Mouse (Mus musculus): Measurements from ENCODE around the gene Frmpd1. TPM values are rescaled to one million over a fixed set of nuclear protein-coding genes. Genes with fewer than 3 reads are reported as not detected.
A peak's percentile ranks its signal among the peaks of the same experiment; 100 is the strongest.

Frmpd1 gene
- total and polyA plus RNA-seq, 2 experiments from 2014 or later = 4.6 to 20.5 TPM

GRCm38 (mm10) chr4:45279292-45279691, 94.6 kb downstream of the Frmpd1 start:
- DNase-seq (ENCODE audit: low spot score) = no peak
- no peak overlapping the region for H3K9ac ChIP-seq (replicated peaks; ENCODE audit: low read length)
- no peaks in the 10 kb centered on the region for H3K9me3 ChIP-seq (ENCODE audit: low read length)
- no peak overlapping the region for H3K4me2 ChIP-seq (ENCODE audit: low read depth, low read length)
- no peaks in the 10 kb centered on the region for H3K4me1 ChIP-seq (ENCODE audit: insufficient read depth, low read length)
- no peak overlapping the region for H3K4me3 ChIP-seq (ENCODE audit: low read length)
- 0 out of 2 replicates have a peak, but pooled peaks cover 3% of the 10 kb centered on the region for H3K36me3 ChIP-seq (ENCODE audit: insufficient read depth, low read length)
- peak; percentile 55 for TF ChIP-seq CTCF (IDR thresholded peaks at IDR 0.05; ENCODE audit: low read depth)
- peak; percentile 76 for ATAC-seq
- H3K27ac ChIP-seq = no peak overlapping the region
- 43% methylated on average over 8 of the region's 8 CpGs for WGBS
- H3K27me3 ChIP-seq (ENCODE audit: insufficient read depth, low read length) = no peaks in the 10 kb centered on the region

- Histone ChIP-seq H3K27ac (no peak overlapping the region), H3K4me3 (ENCODE audit: low read length) (no peak overlapping the region), H3K9ac (replicated peaks; ENCODE audit: low read length) (no peak overlapping the region), H3K9me3 (ENCODE audit: low read length) (no peaks in the 10 kb centered on the region), H3K36me3 (ENCODE audit: insufficient read depth, low read length) (0 out of 2 replicates have a peak, but pooled peaks cover 3% of the 10 kb centered on the region), H3K4me2 (ENCODE audit: low read depth, low read length) (no peak overlapping the region), H3K27me3 (ENCODE audit: insufficient read depth, low read length) (no peaks in the 10 kb centered on the region), H3K4me1 (ENCODE audit: insufficient read depth, low read length) (no peaks in the 10 kb centered on the region)
- ATAC-seq (peak; percentile 79), DNase-seq (ENCODE audit: low spot score) (peak; percentile 87)
- WGBS = 18% methylated on average over 4 of the region's 4 CpGs
- peak; percentile 99 for TF ChIP-seq CTCF (IDR thresholded peaks at IDR 0.05; ENCODE audit: low read depth)
Measured at GRCm38 (mm10) chr4:45279981-45280548, 95.4 kb downstream of the Frmpd1 start.

- Histone ChIP-seq H3K36me3 (ENCODE audit: insufficient read depth, low read length) (0 out of 2 replicates have a peak, but pooled peaks cover 3% of the 10 kb centered on the region), H3K9me3 (ENCODE audit: low read length) (no peaks in the 10 kb centered on the region), H3K27ac (no peak overlapping the region), H3K4me3 (ENCODE audit: low read length) (no peak overlapping the region), H3K9ac (replicated peaks; ENCODE audit: low read length) (no peak overlapping the region), H3K4me1 (ENCODE audit: insufficient read depth, low read length) (no peaks in the 10 kb centered on the region), H3K27me3 (ENCODE audit: insufficient read depth, low read length) (no peaks in the 10 kb centered on the region), H3K4me2 (ENCODE audit: low read depth, low read length) (no peak overlapping the region)
- WGBS = 49% methylated on average over 3 of the region's 3 CpGs
- ATAC-seq (no peak), DNase-seq (ENCODE audit: low spot score) (peak; percentile 46)
- peak; percentile 72 for TF ChIP-seq CTCF (IDR thresholded peaks at IDR 0.05; ENCODE audit: low read depth)
Measured at GRCm38 (mm10) chr4:45286318-45286717, 101.6 kb downstream of the Frmpd1 start.

GRCm38 (mm10) chr4:45287906-45288305, 103.2 kb downstream of the Frmpd1 start:
- no peak for DNase-seq (ENCODE audit: low spot score)
- H3K27me3 ChIP-seq (ENCODE audit: insufficient read depth, low read length) = no peaks in the 10 kb centered on the region
- 75% methylated on average over 5 of the region's 5 CpGs for WGBS
- H3K4me3 ChIP-seq (ENCODE audit: low read length) = no peak overlapping the region
- H3K27ac ChIP-seq = no peak overlapping the region
- H3K4me2 ChIP-seq (ENCODE audit: low read depth, low read length) = no peak overlapping the region
- no peak overlapping the region for H3K9ac ChIP-seq (replicated peaks; ENCODE audit: low read length)
- H3K9me3 ChIP-seq (ENCODE audit: low read length) = no peaks in the 10 kb centered on the region
- 0 out of 2 replicates have a peak, but pooled peaks cover 3% of the 10 kb centered on the region for H3K36me3 ChIP-seq (ENCODE audit: insufficient read depth, low read length)
- ATAC-seq = no peak
- TF ChIP-seq CTCF (IDR thresholded peaks at IDR 0.05; ENCODE audit: low read depth) = no peak
- H3K4me1 ChIP-seq (ENCODE audit: insufficient read depth, low read length) = no peaks in the 10 kb centered on the region

GRCm38 (mm10) chr4:45296662-45297564, 112.2 kb downstream of the Frmpd1 start, which contains the start of gene Trmt10b:
Trmt10b (plus strand) TSS chr4:45297127.
- Histone ChIP-seq H3K9ac (replicated peaks; ENCODE audit: low read length) (peak within 1 kb of the TSS; percentile 79), H3K4me2 (ENCODE audit: low read depth, low read length) (peak within 1 kb of the TSS; percentile 84), H3K36me3 (ENCODE audit: insufficient read depth, low read length) (peaks cover 15% of the 10 kb centered on the region; the same call in 1 of the 2 replicates), H3K27ac (peak within 1 kb of the TSS; percentile 45; the same call in 1 of the 2 replicates), H3K4me3 (ENCODE audit: low read length) (peak within 1 kb of the TSS; percentile 75), H3K27me3 (ENCODE audit: insufficient read depth, low read length) (no peaks in the 10 kb centered on the region), H3K4me1 (ENCODE audit: insufficient read depth, low read length) (0 out of 2 replicates have a peak, but pooled peaks cover 4% of the 10 kb centered on the region), H3K9me3 (ENCODE audit: low read length) (no peaks in the 10 kb centered on the region)
- DNase-seq (ENCODE audit: low spot score) (peak; percentile 91), ATAC-seq (peak; percentile 91)
- WGBS = 20% methylated on average over 27 of the region's 27 CpGs
- no peak for TF ChIP-seq CTCF (IDR thresholded peaks at IDR 0.05; ENCODE audit: low read depth)

GRCm38 (mm10) chr4:45305536-45305935, 120.9 kb downstream of the Frmpd1 start:
- peaks cover 53% of the 10 kb centered on the region for H3K36me3 ChIP-seq (ENCODE audit: insufficient read depth, low read length)
- no peak for DNase-seq (ENCODE audit: low spot score)

More at GRCm38 (mm10) chr4:45305536-45305935, 120.9 kb downstream of the Frmpd1 start:
- no peak overlapping the region for H3K9ac ChIP-seq (replicated peaks; ENCODE audit: low read length)
- H3K4me3 ChIP-seq (ENCODE audit: low read length) = no peak overlapping the region
- no peak overlapping the region for H3K27ac ChIP-seq
- WGBS = 97% methylated on average over 14 of the region's 14 CpGs
- H3K4me2 ChIP-seq (ENCODE audit: low read depth, low read length) = no peak overlapping the region
- no peaks in the 10 kb centered on the region for H3K9me3 ChIP-seq (ENCODE audit: low read length)
- H3K27me3 ChIP-seq (ENCODE audit: insufficient read depth, low read length) = no peaks in the 10 kb centered on the region
- no peak for ATAC-seq
- TF ChIP-seq CTCF (IDR thresholded peaks at IDR 0.05; ENCODE audit: low read depth) = no peak
- no peaks in the 10 kb centered on the region for H3K4me1 ChIP-seq (ENCODE audit: insufficient read depth, low read length)

Data from hindbrain, postnatal 0 days (tissue).